Mouse (Mus musculus) megakaryocyte-erythroid progenitor cell, adult 5 weeks (primary cell): Measurements from ENCODE around the gene Sycp2. TPM values are rescaled to one million over a fixed set of nuclear protein-coding genes. Genes with fewer than 3 reads are reported as not detected.

ENCODE experiments used
- polyA plus RNA-seq: library from polyadenylated mRNA; stranded (reverse); fragments of >175 nt; gene quantifications from 2 replicates; pipeline ENCODE4 v1.2.3, GENCODE M21; 2012

The Sycp2 gene
- not detected in 2 replicates for polyA plus RNA-seq

DNA sequence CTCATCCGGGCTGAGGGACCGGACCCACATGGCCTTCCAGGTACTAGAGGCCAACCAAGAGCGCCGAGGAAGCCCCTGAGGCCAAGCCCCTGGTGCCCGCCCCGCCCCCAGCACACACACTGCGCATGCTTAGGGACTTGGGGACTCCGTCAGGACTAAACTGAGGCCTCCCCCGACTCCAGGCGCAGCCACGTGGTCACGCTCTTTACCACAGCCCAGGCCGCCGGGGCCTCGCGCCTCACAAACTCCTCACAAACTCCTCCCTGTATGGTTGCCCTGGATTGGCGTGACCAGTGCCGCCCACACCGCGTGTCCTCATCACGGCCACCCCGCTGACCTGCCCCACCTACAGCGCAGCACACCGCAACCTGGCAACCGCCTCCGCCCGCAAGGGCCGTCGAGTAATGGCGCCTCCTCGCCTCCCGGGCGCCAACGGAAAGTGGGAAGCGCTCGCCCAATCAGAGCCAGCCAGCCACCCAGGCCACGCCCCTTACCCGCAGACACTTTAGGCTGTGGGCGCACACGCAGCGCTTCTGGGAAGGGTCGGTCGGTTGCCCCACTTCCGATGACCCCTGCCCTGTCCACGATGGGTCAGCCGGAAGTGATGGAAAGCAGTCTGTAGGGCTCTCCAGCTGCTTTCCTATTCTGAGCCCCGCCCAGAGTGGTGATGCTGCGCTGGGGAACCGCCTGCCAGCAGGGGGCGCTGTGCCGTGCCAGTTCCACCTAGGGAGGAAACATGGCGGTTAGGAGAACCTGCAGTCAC is at the start of gene Sycp2:
Gene Sycp2 (minus strand): TSS at position 633 of the 763 bp plus-strand sequence.

DNA sequence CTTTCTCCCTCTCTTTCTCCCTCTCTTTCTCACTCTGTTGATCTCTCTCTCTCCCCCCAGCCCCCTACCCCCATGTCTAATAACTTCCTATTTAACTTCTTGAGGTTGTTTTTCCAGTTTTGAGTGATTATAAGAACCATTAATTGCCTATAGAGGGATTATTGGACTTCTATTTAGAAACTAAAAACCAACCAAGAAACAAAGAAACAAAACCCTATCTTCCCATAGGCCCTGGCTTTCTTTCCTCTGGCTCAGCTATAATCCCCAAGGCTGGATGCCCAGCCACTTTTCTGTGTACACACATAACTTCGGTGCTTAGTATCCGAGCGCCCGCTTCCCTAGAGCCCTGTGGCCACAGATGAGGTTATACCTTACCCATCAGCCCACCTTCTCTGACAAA is 22.7 kb upstream of the Sycp2 start, which contains the start of gene Cdh26:
Gene Cdh26 (plus strand): TSS at position 301 of the 400 bp plus-strand sequence.

DNA sequence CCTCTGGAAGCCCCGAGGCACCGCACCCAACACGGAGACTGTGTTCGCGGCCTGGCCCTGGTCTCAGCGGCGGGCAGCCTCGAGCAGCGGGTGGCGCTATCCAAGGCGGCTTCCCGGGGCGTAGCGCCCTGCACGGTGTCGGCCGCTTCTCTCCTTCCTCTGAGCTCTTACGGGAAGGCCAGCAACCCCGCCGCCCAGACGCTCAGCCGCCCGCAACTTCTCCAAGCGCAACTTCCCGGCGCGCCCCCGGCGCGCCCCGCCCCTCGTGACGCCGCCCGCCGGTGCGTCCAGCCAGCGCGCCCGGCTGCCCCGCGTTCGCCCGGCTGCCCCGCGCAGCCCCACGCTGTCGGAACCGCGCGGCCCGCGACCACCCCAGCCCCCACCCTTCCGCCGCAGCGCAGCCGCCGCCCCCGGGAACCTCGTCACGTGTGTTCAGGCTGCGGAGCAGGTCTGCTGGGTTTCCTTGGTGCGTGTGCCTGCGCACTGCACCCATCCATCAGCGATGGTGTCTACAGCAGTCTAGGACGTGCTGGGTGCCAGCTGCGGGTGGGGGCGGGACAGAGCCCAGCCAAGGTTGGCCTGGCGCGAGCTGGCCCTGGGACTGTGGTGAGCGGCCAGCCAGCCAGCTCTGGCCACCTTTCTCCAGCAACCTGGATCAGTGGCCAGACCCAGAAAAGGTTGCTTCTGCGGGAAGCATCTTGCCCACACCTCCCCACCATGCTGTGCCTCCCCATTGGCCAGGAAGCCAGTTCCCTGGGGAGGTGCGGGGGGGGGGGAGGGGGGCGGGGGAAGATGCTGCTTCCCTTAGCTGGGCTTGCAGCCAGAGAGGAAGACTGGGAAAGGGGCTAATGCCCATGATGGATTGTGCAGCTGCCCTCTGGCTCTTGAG is 7.0 kb upstream of the Sycp2 start, which contains the start of the genes Ppp1r3d and Fam217b:
Gene Ppp1r3d (minus strand): TSS at position 212 of the 889 bp plus-strand sequence.
Gene Fam217b (plus strand): TSS at position 264 of the 889 bp plus-strand sequence.

Other genes with a start within 250 kb of the Sycp2 start
- 4.5 and 5.1 TPM in 2 replicates for gene Ppp1r3d, start 6.8 kb upstream of the Sycp2 start, polyA plus RNA-seq
- gene Fam217b, start 6.8 kb upstream of the Sycp2 start, polyA plus RNA-seq = 4.4 and 4.5 TPM in 2 replicates
- gene Cdh26, start 22.8 kb upstream of the Sycp2 start, polyA plus RNA-seq = not detected in 2 replicates